Mouse (Mus musculus) lung, postnatal 36 days (tissue): ENCODE measurements around the gene Aebp2.

Experiments used
- DNase-seq: peaks from one replicate; pipeline ENCODE4 v3.0.0; 2022; ENCODE audit warnings: mixed read lengths

Aebp2 gene

GRCm38 (mm10) chr6:140608666-140609065 lies 13.8 kb upstream of the Aebp2 start:
- no peak for DNase-seq

DNA sequence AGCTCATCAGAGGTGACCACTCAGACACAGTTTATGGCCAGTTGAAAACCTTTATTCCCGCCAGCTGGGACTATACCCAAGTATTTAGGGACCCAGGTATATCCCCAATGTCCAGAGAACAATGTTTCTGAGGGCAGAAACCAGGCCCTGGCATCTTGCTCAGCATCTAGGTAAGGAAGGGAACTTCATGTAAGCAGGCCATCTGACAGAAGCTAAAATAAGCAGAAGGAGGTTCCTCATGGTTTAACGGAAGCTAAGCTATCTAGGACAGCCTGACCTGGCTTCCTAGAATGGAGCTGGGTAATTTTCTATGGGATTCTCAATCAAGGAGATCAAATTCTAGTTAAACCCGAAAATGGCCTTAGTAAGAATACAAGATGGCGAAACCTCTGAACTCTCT lies 12.9 kb upstream of the Aebp2 start:
- no peak for DNase-seq

GRCm38 (mm10) chr6:140610117-140610516 lies 12.3 kb upstream of the Aebp2 start:
- no peak for DNase-seq

DNA sequence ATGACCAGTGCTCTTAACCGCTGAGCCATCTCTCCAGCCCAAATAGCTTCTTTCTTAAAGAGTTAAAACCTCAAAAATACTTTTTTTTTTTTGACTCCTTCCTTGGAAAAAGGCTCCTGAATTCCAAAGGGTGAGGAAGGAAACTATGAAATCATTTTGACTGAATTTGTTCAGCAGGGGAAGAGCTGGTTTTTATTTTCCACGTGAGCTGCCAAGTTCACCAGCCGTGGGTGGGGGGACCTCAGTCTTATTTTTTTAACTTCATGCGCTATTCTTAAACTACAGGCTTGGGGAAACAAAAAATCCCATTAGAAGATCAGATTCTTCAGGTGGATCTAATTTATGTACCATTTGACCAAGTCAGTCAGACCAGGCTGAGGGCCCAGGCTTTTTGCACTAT lies 11.2 kb upstream of the Aebp2 start:
- no peak for DNase-seq

DNA sequence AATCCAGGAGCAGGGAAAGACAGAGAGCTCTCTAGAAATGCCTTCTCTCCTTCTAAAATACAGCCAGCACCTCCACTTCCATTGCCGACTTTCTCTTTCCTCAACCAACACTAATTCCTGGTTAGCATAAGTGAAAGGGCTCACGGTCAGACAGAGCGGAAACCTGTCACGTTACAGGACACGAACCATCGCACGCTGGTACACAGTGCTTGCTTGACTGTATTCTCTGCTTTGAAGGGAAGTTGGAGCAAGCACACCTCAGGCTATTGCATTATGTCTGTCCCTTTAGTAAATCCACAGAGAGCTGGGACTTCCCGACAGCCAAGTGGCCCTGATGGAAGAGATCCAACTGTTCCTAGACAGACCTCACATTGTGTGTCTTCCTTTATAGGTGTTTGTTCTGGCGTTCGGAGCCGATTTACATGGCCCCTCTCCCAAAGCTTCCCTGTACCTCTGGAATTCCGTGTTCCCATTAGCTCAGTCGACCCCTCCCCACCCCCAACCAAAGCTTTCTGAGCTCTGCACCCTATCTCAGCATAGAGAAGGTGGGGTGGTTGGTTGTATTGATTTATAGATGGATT lies 10.5 kb upstream of the Aebp2 start:
- no peak for DNase-seq

DNA sequence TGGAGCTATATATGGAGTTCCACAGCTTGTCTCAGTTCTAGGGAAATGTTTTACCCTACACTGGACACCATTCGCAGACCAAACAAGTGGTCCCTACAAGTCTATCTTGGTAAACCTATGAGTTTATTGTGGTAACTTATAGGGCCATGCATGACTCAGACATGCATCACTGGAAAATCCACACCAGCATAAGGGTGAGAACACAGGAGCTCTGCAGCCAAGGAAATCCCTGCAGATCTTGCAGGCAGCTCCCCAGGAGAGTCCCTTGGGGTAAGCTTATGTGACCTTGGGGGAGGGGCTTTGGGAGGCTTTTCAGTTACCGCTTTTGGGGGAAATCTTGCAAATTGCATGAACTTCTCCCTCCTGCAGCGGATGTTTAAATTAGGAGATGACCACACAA lies 8.6 kb upstream of the Aebp2 start:
- DNase-seq = no peak

DNA sequence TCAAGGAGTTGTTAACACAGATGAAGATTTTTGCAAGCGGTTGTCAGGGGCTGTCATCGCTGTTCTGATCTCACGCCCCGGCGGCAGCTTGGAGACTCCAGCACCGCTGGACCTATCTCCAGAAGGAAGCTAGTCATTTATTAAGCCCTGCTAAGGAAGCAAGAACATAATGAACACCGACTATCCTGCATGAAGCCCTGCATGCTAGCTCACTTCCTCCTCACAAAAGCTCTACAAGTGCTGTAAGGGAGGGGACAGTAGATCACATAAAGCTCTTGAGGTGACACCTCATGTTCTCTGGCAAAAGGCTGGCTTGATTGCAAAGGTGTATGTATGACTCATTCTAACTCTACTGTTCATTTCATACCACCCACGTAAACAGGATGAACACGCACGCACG lies 7.8 kb upstream of the Aebp2 start:
- peak; percentile 13 for DNase-seq

DNA sequence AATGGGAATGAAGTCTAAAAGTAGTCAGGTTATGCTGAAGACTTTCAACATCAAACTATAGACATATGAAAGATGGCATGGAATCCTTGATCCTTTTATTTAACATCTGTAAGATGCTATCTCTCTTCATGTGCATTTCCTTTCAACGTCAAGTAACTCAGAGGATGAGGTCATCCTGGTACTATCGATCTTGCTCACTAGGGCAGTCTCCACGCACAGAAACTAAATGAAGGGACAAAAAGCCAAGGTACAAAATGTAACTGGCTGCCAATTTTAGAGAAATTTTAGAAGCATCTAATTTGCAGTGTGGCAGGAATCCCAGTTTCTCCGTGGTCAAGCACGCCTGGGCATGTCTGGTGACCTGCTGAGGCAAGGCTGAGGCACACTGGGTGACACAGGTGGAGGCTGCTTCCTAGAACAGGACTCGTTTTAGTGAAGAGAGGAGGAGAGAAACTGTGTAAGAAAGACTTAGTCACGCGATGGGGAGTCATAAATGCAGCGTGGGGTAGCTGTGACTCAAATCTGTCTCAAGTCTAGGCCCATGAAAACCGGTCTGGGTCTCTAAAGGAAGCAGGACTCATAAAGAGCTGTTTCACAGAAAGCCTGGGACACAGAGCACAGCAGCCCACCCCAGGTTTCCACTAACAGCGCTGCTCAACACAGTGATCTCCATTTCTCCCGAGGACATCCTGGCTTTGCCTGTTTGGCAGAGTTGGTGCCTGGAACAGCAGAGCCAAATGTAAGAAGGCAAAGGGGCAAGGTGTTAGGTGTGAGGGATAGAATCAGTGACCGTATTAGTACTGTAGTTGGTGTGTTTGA lies 1.7 kb upstream of the Aebp2 start:
- DNase-seq = no peak

GRCm38 (mm10) chr6:140621622-140622021 lies 841 bp upstream of the Aebp2 start:
- DNase-seq = no peak

GRCm38 (mm10) chr6:140623226-140624095 lies 998 bp downstream of the Aebp2 start:
- DNase-seq = peak; percentile 94

DNA sequence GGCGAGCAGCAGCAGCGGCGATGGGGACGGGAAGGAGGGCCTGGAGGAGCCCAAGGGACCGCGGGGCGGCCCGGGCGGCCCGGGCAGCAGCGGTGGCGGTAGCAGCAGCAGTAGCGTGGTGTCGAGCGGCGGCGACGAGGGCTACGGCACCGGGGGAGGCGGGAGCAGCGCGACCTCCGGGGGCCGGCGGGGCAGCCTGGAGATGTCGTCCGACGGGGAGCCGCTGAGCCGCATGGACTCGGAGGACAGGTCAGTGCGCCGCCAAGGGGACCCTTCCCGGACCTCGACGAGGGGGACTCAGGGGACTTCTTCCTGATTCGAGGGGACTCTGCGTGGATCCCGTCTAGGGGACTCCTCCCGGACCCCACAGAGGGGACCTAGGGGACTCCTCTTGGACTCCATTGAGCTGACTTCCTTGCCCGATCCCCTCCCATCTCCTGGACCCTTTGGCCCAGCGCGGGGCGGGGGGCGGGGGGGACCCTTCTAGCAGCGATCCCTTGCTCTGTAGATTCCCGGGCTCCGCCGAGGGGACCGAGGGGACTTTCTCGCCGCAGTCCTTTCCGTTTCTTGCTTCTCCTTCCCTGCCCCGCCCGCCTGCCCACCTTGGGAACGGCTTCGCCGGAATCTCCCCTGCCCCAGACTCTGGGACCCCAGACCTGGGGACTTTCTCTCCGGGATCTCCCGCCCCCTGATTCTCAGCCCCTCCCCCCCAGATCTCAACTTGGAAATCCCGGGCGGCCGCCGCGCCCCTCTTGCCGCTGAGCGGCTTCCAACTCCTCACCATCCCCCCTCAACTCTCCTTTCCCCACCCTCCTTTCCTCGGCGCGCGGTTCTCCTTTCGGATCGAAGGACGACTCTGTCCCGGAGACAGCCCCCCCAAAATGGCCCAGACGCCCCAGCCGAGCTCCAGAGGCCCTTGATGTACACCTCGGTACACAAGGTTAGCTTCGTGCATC lies 1.9 kb downstream of the Aebp2 start:
- peak; percentile 42 for DNase-seq

- no peak for DNase-seq
Measured at GRCm38 (mm10) chr6:140629176-140629859, 6.9 kb downstream of the Aebp2 start.

- DNase-seq = no peak
Measured at GRCm38 (mm10) chr6:140630306-140630705, 7.8 kb downstream of the Aebp2 start.

GRCm38 (mm10) chr6:140633616-140634015 lies 11.2 kb downstream of the Aebp2 start:
- no peak for DNase-seq

DNA sequence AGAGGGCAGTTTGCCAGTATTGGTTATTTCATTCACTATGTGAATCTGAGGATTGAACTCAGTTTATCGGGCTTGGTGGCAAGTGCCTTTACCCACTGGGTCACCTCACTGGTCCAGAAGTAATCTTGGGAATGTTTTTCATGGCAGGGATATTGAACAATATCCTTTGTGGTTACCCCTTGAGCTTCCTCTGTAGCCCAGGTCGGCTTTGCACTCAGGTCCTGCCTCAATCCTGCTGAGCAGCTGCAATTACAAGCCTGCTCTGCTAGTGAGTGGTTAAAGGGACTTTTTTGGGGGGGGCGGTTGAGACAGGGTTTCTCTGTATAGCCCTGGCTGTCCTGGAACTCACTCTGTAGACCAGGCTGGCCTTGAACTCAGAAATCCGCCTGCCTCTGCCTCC lies 13.8 kb downstream of the Aebp2 start:
- no peak for DNase-seq

DNA sequence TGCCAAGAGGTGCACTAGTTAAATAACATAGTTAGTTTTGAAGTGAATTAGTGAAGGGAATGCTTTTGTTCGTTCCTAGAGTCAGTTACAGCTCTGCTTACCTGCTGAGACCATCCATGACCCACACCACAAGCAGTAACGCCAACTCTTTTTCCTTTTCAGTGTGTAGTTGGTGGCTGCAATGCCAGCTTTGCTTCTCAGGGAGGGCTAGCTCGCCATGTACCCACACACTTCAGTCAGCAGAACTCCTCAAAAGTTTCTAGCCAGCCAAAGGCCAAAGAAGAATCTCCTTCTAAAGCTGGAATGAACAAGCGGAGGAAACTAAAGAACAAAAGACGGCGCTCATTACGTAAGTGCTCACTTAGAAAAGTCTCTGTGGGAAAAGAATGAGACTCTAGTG lies 19.5 kb downstream of the Aebp2 start:
- DNase-seq = no peak

- DNase-seq = peak; percentile 43
Measured at GRCm38 (mm10) chr6:140642655-140643054, 20.2 kb downstream of the Aebp2 start.

DNA sequence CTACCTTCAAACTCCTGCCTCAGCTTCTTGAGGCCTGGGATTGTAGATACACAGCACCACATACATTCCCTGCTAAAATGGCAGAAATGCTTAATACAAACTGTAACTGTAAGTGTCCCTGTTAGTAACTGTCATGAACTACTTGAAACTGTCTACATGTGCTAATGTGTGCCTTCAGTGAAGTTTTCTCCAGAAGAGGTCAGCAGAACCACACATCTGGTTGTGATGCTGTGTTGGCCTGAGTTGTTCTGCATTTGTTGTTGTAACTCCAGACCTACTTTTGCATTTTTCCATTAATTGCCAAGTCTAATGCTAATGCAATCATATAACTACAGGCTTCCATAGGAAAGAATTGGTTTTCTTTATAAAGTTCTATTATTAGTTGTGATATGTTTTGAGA lies 23.5 kb downstream of the Aebp2 start:
- DNase-seq = no peak

GRCm38 (mm10) chr6:140646892-140647291 lies 24.4 kb downstream of the Aebp2 start:
- DNase-seq = peak; percentile 66

GRCm38 (mm10) chr6:140649812-140650211 lies 27.3 kb downstream of the Aebp2 start:
- DNase-seq = peak; percentile 9

GRCm38 (mm10) chr6:140651923-140652322 lies 29.5 kb downstream of the Aebp2 start:
- DNase-seq = no peak

GRCm38 (mm10) chr6:140655451-140655850 lies 33.0 kb downstream of the Aebp2 start:
- DNase-seq = no peak
